Mouse (Mus musculus): Measurements from ENCODE around the gene Dennd4a. TPM values are rescaled to one million over a fixed set of nuclear protein-coding genes. Genes with fewer than 3 reads are reported as not detected.

Dennd4a gene
- polyA plus RNA-seq, 1 experiment = 86.3 TPM

DNA sequence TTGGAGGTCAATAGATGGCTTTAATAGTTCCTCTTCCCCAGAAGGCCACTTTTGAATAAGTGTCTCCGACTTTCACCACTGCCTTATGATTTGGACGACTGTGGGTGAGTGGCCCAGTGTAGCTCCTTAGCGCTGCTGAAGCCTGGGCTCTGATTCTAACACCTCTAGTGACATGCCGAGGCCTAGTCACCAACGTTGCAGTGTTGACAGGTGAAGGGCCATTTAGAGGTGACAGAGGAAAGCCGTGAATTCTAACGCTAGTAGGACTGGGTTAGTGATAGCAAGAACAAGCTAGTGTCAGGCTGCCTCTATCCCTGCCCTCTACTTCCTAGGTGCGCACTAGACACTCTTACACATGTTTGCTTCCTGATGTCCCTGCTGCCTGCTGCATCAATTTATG is 37.9 kb upstream of the Dennd4a start:
- TF ChIP-seq POLR2A (IDR thresholded peaks at IDR 0.05; ENCODE audit: borderline replicate concordance, control insufficient read depth, low read depth, low read length) (no peak), CTCF (IDR thresholded peaks at IDR 0.05; ENCODE audit: control insufficient read depth, insufficient read depth, low read length) (no peak)
- Histone ChIP-seq H3K4me1 (ENCODE audit: control insufficient read depth, insufficient read depth, low read length) (no peaks in the 10 kb centered on the region; the same call in 1 of the 2 replicates), H3K27ac (ENCODE audit: control insufficient read depth, insufficient read depth, low read depth, low read length, poor library complexity) (no peak overlapping the region), H3K4me3 (replicated peaks; ENCODE audit: control insufficient read depth, low read depth, low read length) (no peak overlapping the region)
- WGBS = 84% methylated on average over 8 of the region's 8 CpGs

DNA sequence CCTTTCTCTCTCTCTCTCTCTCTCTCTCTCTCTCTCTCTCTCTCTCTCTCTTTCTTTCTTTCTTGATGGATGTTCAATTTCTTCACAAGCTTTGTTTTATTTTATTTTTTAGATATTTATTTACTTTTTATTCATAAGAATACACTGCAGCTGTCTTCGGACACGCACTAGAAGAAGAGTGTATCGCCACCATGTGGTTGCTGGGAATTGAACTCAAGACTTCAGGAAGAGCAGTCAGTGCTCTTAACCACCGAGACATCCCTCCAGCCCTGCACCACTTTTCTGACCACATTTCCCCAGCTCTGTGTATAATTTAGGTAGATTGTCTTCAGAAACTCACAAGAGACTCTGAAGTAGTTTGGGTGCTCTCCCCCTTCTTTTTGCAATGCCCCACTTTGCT is 37.2 kb upstream of the Dennd4a start:
- Histone ChIP-seq H3K27ac (ENCODE audit: control insufficient read depth, insufficient read depth, low read depth, low read length, poor library complexity) (no peak overlapping the region), H3K4me3 (replicated peaks; ENCODE audit: control insufficient read depth, low read depth, low read length) (no peak overlapping the region), H3K4me1 (ENCODE audit: control insufficient read depth, insufficient read depth, low read length) (no peaks in the 10 kb centered on the region; the same call in 1 of the 2 replicates)
- WGBS = 52% methylated on average over 4 of the region's 4 CpGs
- TF ChIP-seq CTCF (IDR thresholded peaks at IDR 0.05; ENCODE audit: control insufficient read depth, insufficient read depth, low read length) (no peak), POLR2A (IDR thresholded peaks at IDR 0.05; ENCODE audit: borderline replicate concordance, control insufficient read depth, low read depth, low read length) (no peak)

DNA sequence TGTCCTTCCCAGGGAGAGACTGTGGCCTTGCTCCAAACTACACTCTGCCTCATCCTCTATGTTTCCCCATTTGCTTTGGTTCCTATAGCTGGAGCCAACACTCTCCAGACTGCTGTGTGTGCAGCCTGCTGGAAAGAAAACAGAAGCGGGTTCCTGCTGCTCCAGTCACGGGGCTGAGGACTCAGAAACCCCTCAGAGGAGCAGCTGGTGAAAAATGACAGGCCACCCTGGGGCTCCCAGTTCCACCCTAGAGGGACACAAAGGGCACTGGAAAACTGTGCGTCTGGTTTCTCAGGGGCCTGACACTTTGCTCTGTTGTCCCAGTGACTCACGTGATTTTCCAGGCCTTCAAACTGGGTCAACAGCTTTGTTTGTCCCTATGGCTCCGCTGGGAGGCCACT is 36.7 kb upstream of the Dennd4a start:
- WGBS = 71% methylated on average over 5 of the region's 5 CpGs

DNA sequence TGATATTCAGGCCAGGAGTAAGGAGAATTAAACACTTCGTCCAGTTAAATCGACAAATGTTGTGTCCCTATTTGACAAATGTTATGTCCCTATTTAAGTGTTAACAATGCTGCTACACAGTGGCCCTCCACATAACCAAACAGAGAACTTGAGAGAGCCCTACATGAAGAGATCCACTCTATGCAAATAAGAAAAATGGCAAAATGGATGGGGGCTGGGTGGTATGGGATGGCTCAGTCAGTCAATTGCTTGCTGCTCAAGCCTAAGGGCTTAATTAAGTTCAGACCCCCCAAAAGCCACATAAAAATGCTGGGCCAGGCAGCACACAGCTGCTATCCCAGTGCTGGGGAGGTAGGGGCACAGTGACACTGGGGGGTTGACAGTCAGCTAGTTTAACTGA is 36.3 kb upstream of the Dennd4a start:
- no peaks in the 10 kb centered on the region; the same call in 1 of the 2 replicates for H3K4me1 ChIP-seq (ENCODE audit: control insufficient read depth, insufficient read depth, low read length)
- no peak overlapping the region for H3K27ac ChIP-seq (ENCODE audit: control insufficient read depth, insufficient read depth, low read depth, low read length, poor library complexity)
- no peak overlapping the region for H3K4me3 ChIP-seq (replicated peaks; ENCODE audit: control insufficient read depth, low read depth, low read length)

More for the DNA sequence above, 36.7 kb upstream of the Dennd4a start:
- Histone ChIP-seq H3K27ac (ENCODE audit: control insufficient read depth, insufficient read depth, low read depth, low read length, poor library complexity) (no peak overlapping the region), H3K4me3 (replicated peaks; ENCODE audit: control insufficient read depth, low read depth, low read length) (no peak overlapping the region), H3K4me1 (ENCODE audit: control insufficient read depth, insufficient read depth, low read length) (no peaks in the 10 kb centered on the region)
- no peak for TF ChIP-seq POLR2A (IDR thresholded peaks at IDR 0.05; ENCODE audit: borderline replicate concordance, control insufficient read depth, low read depth, low read length)
- no peak for TF ChIP-seq CTCF (IDR thresholded peaks at IDR 0.05; ENCODE audit: control insufficient read depth, insufficient read depth, low read length)

DNA sequence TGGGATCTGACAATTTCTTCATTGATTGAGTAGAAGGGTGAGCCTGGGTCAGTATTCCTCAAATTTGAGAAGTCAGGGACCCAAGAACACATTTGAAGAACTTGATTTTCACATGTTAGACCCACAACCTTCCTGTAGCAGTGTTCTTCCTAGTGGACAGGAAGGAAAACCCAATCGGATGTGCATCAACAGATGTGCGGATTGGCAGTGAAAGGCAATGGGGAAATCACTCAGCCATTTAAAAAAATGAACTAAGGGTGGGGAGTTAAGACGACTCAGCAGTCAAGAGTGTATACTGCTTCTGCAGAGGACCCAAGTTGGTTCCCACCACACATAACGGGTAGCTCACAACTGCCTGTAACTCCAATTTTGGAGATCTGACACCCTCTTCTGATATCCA is 35.6 kb upstream of the Dennd4a start:
- Histone ChIP-seq H3K4me1 (ENCODE audit: control insufficient read depth, insufficient read depth, low read length) (no peaks in the 10 kb centered on the region; the same call in 1 of the 2 replicates), H3K4me3 (replicated peaks; ENCODE audit: control insufficient read depth, low read depth, low read length) (no peak overlapping the region), H3K27ac (ENCODE audit: control insufficient read depth, insufficient read depth, low read depth, low read length, poor library complexity) (no peak overlapping the region)
- WGBS = 48% methylated on average over 4 of the region's 4 CpGs
- no peak for TF ChIP-seq POLR2A (IDR thresholded peaks at IDR 0.05; ENCODE audit: borderline replicate concordance, control insufficient read depth, low read depth, low read length)
- no peak for TF ChIP-seq CTCF (IDR thresholded peaks at IDR 0.05; ENCODE audit: control insufficient read depth, insufficient read depth, low read length)

More for the DNA sequence above, 36.3 kb upstream of the Dennd4a start:
- TF ChIP-seq CTCF (IDR thresholded peaks at IDR 0.05; ENCODE audit: control insufficient read depth, insufficient read depth, low read length) = no peak
- TF ChIP-seq POLR2A (IDR thresholded peaks at IDR 0.05; ENCODE audit: borderline replicate concordance, control insufficient read depth, low read depth, low read length) = no peak
- 76% methylated on average over 2 of the region's 2 CpGs for WGBS

DNA sequence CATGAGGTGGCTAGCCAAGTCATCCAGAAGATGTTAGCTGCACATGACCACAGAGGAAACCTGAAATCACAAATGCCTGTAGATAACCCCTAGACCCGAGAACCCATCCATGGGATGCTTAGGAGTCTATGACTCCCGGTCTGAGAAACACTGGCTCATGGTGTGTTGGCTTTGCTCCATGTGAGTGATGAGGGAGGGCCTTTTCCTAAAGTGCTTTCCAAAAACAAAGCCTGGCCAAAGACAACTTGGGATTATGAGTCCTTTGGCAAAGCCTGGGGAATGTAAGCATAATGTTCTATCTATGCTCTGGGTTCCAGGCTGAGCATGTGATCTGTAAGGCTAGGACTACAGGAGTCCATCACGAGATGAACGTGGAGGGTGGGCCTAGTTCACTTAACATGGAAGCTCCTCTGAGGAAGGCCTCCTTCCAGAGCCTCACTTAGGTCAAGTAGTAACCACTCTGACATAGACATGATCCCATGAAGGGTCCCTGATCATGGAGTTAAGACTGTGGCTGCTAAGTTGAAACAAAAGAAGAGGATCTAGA is 33.6 kb upstream of the Dennd4a start:
- TF ChIP-seq POLR2A (IDR thresholded peaks at IDR 0.05; ENCODE audit: borderline replicate concordance, control insufficient read depth, low read depth, low read length) (no peak), CTCF (IDR thresholded peaks at IDR 0.05; ENCODE audit: control insufficient read depth, insufficient read depth, low read length) (no peak)
- Histone ChIP-seq H3K4me3 (replicated peaks; ENCODE audit: control insufficient read depth, low read depth, low read length) (no peak overlapping the region), H3K27ac (ENCODE audit: control insufficient read depth, insufficient read depth, low read depth, low read length, poor library complexity) (no peak overlapping the region), H3K4me1 (ENCODE audit: control insufficient read depth, insufficient read depth, low read length) (no peaks in the 10 kb centered on the region; the same call in 1 of the 2 replicates)
- whole genome bisulfite sequencing = 75% methylated on average over 4 of the region's 4 CpGs

DNA sequence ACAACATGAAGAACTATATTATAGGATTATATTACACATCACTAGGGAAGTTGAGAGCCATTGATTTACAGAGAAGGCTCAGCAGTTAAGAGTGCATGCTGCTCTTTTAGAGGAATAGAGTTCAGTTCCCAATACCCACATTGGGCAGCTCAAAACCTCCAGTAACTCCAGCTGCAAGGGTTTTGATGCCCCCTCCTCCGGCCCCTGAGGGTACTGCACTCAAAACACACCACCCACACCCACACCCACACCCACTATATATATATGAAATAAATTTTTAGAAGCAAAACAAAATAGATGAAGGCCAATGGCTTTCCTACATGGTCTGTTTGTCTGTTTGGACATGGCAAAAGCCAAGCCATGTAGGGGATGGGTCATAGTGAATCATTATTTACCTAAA is 33.0 kb upstream of the Dennd4a start:
- 86% methylated on average over 1 of the region's 1 CpGs for WGBS
- no peak overlapping the region for H3K27ac ChIP-seq (ENCODE audit: control insufficient read depth, insufficient read depth, low read depth, low read length, poor library complexity)
- no peak overlapping the region for H3K4me3 ChIP-seq (replicated peaks; ENCODE audit: control insufficient read depth, low read depth, low read length)
- no peaks in the 10 kb centered on the region; the same call in 1 of the 2 replicates for H3K4me1 ChIP-seq (ENCODE audit: control insufficient read depth, insufficient read depth, low read length)
- TF ChIP-seq POLR2A (IDR thresholded peaks at IDR 0.05; ENCODE audit: borderline replicate concordance, control insufficient read depth, low read depth, low read length) (no peak), CTCF (IDR thresholded peaks at IDR 0.05; ENCODE audit: control insufficient read depth, insufficient read depth, low read length) (no peak)

DNA sequence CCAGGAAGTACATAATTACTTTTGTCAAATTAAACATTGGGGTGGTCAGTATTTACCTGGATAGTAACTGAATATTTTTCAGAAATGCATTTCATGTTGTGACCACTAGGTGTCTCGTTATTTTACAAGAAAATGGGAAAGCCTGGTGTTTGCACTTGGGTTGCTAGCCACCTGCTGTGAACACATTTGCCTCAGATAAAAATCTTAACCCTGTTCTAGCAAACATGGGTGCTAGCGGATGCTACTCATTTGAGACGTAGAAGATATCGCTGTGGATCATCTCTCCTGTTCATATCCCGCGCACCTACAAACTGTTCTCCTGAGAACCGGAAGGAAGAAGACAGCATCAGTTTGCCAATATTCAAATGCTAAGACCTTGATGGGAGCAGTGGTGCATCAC is 31.5 kb upstream of the Dennd4a start:
- 39% methylated on average over 7 of the region's 7 CpGs for WGBS
- TF ChIP-seq CTCF (IDR thresholded peaks at IDR 0.05; ENCODE audit: control insufficient read depth, insufficient read depth, low read length) = no peak
- no peak for TF ChIP-seq POLR2A (IDR thresholded peaks at IDR 0.05; ENCODE audit: borderline replicate concordance, control insufficient read depth, low read depth, low read length)
- H3K4me3 ChIP-seq (replicated peaks; ENCODE audit: control insufficient read depth, low read depth, low read length) = no peak overlapping the region
- no peaks in the 10 kb centered on the region; the same call in 1 of the 2 replicates for H3K4me1 ChIP-seq (ENCODE audit: control insufficient read depth, insufficient read depth, low read length)
- no peak overlapping the region for H3K27ac ChIP-seq (ENCODE audit: control insufficient read depth, insufficient read depth, low read depth, low read length, poor library complexity)

DNA sequence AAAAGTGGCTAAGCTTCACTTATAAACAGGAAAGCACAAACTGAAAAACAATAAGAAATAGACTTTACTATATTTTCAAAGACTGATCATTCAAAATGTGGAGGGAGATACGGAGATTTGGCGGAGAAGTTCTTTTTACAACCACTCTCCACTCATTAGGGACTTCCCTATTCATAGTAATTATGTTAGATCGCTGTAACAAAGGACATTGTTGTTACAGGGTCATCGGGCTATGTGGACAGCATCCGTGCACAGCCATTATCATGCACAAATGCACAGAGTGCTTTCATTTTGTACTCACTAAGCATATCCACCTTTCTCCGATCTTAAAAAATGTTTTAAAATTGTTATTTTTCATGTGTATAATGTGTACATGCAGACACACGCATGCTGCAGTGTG is 27.6 kb upstream of the Dennd4a start:
- H3K4me3 ChIP-seq (replicated peaks; ENCODE audit: control insufficient read depth, low read depth, low read length) = no peak overlapping the region
- no peaks in the 10 kb centered on the region; the same call in 1 of the 2 replicates for H3K4me1 ChIP-seq (ENCODE audit: control insufficient read depth, insufficient read depth, low read length)
- no peak for TF ChIP-seq POLR2A (IDR thresholded peaks at IDR 0.05; ENCODE audit: borderline replicate concordance, control insufficient read depth, low read depth, low read length)
- TF ChIP-seq CTCF (IDR thresholded peaks at IDR 0.05; ENCODE audit: control insufficient read depth, insufficient read depth, low read length) = no peak
- WGBS = 92% methylated on average over 7 of the region's 7 CpGs
- no peak overlapping the region for H3K27ac ChIP-seq (ENCODE audit: control insufficient read depth, insufficient read depth, low read depth, low read length, poor library complexity)

Measured in bone marrow, adult 2 months (tissue).